Mouse (Mus musculus): ENCODE measurements at regions not wholly inside any gene's neighbourhood (a gene's known extent, or its start where the extent isn't known, plus 50 kb on each side); places are given as distances from the start of the nearest gene placed in this dataset.

- no peak for DNase-seq (ENCODE audit: low read depth, low spot score)
Measured at GRCm38 (mm10) chr3:81279266-81279665, 243.1 kb downstream of the Pdgfc start.

GRCm38 (mm10) chr3:81289762-81290161 lies 253.5 kb downstream of the Pdgfc start:
- DNase-seq (ENCODE audit: low read depth, low spot score): no peak

GRCm38 (mm10) chr3:81292404-81292803 lies 256.2 kb downstream of the Pdgfc start:
- peak; percentile 29 for DNase-seq (ENCODE audit: low read depth, low spot score)

GRCm38 (mm10) chr3:81293186-81293819 lies 257.1 kb downstream of the Pdgfc start:
- DNase-seq (ENCODE audit: low read depth, low spot score): peak; percentile 17

- DNase-seq (ENCODE audit: low read depth, low spot score): no peak
Measured at GRCm38 (mm10) chr3:81304017-81304791, 268.0 kb downstream of the Pdgfc start.

- no peak for DNase-seq (ENCODE audit: low read depth, low spot score)
Measured at GRCm38 (mm10) chr3:81305412-81306165, 269.4 kb downstream of the Pdgfc start.

- DNase-seq (ENCODE audit: low read depth, low spot score): no peak
Measured at GRCm38 (mm10) chr3:81326866-81327265, 290.6 kb downstream of the Pdgfc start.

GRCm38 (mm10) chr3:81351739-81352138 lies 315.5 kb downstream of the Pdgfc start:
- no peak for DNase-seq (ENCODE audit: low read depth, low spot score)

- DNase-seq (ENCODE audit: low read depth, low spot score): no peak
Measured at GRCm38 (mm10) chr3:81367918-81368317, 331.7 kb downstream of the Pdgfc start.

- DNase-seq (ENCODE audit: low read depth, low spot score): no peak
Measured at GRCm38 (mm10) chr3:81368642-81369041, 332.4 kb downstream of the Pdgfc start.

- DNase-seq (ENCODE audit: low read depth, low spot score): no peak
Measured at GRCm38 (mm10) chr3:81369742-81370141, 333.5 kb downstream of the Pdgfc start.

GRCm38 (mm10) chr3:81375990-81376389 lies 339.8 kb downstream of the Pdgfc start:
- DNase-seq (ENCODE audit: low read depth, low spot score): no peak

GRCm38 (mm10) chr3:81377466-81377865 lies 341.2 kb downstream of the Pdgfc start:
- DNase-seq (ENCODE audit: low read depth, low spot score): no peak

- no peak for DNase-seq (ENCODE audit: low read depth, low spot score)
Measured at GRCm38 (mm10) chr3:81379362-81379761, 343.1 kb downstream of the Pdgfc start.

GRCm38 (mm10) chr3:81386931-81387330 lies 350.7 kb downstream of the Pdgfc start:
- DNase-seq (ENCODE audit: low read depth, low spot score): no peak

- DNase-seq (ENCODE audit: low read depth, low spot score): no peak
Measured at GRCm38 (mm10) chr3:81387634-81388033, 351.4 kb downstream of the Pdgfc start.

- no peak for DNase-seq (ENCODE audit: low read depth, low spot score)
Measured at GRCm38 (mm10) chr3:81397212-81397611, 361.0 kb downstream of the Pdgfc start.

GRCm38 (mm10) chr3:81401028-81401427 lies 364.8 kb downstream of the Pdgfc start:
- no peak for DNase-seq (ENCODE audit: low read depth, low spot score)

GRCm38 (mm10) chr3:81408914-81409313 lies 372.7 kb downstream of the Pdgfc start:
- no peak for DNase-seq (ENCODE audit: low read depth, low spot score)

GRCm38 (mm10) chr3:81421875-81422274 lies 385.7 kb downstream of the Pdgfc start:
- no peak for DNase-seq (ENCODE audit: low read depth, low spot score)

GRCm38 (mm10) chr3:81426765-81427164 lies 390.5 kb downstream of the Pdgfc start:
- no peak for DNase-seq (ENCODE audit: low read depth, low spot score)
